ENCODE assay signal across 26 mouse cellular contexts in genomic region chr17:4103321-4103720, GRCm38 (mm10).
DNase-seq lines count a peak whose midpoint lies in the region; ATAC-seq and TF ChIP-seq lines count a peak whose summit lies in the region.
"Had no signal": no experiment of that assay in that cellular context is flagged by ENCODE, and none has a peak within 500 bp of the region (broad histone marks: within the 10 kb centered on the region; RNA-seq: fewer than 3 reads in every experiment).

No protein-coding gene starts in this region.

- H3K9ac ChIP-seq in liver, embryonic 12.5 days: no peak overlapping the region
- no peak overlapping the region for H3K9ac ChIP-seq in liver, embryonic 15.5 days
- H3K9ac ChIP-seq in hindbrain, embryonic 11.5 days (ENCODE audit: low read depth, low read length): no peak overlapping the region
- H3K9ac ChIP-seq: embryonic facial prominence, embryonic 12.5 days; embryonic facial prominence, embryonic 15.5 days; forebrain, embryonic 12.5 days; forebrain, embryonic 15.5 days; heart, embryonic 12.5 days; heart, embryonic 15.5 days; hindbrain, embryonic 14.5 days had no signal

- 33% methylated on average over 3 of the region's 3 CpGs for WGBS in liver, embryonic 12.5 days (ENCODE audit: insufficient replicate concordance)
- WGBS in liver, embryonic 15.5 days (ENCODE audit: insufficient replicate concordance): 25% methylated on average over 3 of the region's 3 CpGs
- 90% methylated on average over 3 of the region's 3 CpGs for WGBS in hindbrain, embryonic 11.5 days

- no peak for TF ChIP-seq CTCF in left cerebral cortex, adult 2 months (IDR thresholded peaks at IDR 0.05)

- H3K27ac ChIP-seq in liver, embryonic 12.5 days: no peak overlapping the region
- no peak overlapping the region for H3K27ac ChIP-seq in liver, embryonic 15.5 days (replicated peaks)
- no peak overlapping the region for H3K27ac ChIP-seq in hindbrain, embryonic 11.5 days (ENCODE audit: low read depth, low read length)
- H3K27ac ChIP-seq in left cerebral cortex, adult 2 months: no peak overlapping the region
- H3K27ac ChIP-seq: embryonic facial prominence, embryonic 12.5 days; embryonic facial prominence, embryonic 15.5 days; forebrain, embryonic 12.5 days; forebrain, embryonic 15.5 days; heart, embryonic 15.5 days; hindbrain, embryonic 10.5 days; hindbrain, embryonic 14.5 days; hindbrain, postnatal 0 days had no signal

- DNase-seq in hindbrain, embryonic 11.5 days (ENCODE audit: low spot score): no peak
- no peak for DNase-seq in left cerebral cortex, adult 2 months (ENCODE audit: extremely low spot score in 1 of 2, low spot score in 2 of 2)
- DNase-seq: adrenal gland, adult 8-10 months; adrenal gland, postnatal 25 days; cerebellum, adult 18-20 months; cerebellum, adult 9-10 months; cerebellum, postnatal 14 days; gastrocnemius, postnatal 25 days; heart, adult 18-20 months; heart, postnatal 10 days; heart, postnatal 36 days had no signal

- no peak overlapping the region for H3K4me3 ChIP-seq in liver, embryonic 12.5 days
- no peak overlapping the region for H3K4me3 ChIP-seq in liver, embryonic 15.5 days (replicated peaks)
- H3K4me3 ChIP-seq in hindbrain, embryonic 11.5 days (ENCODE audit: low read depth, low read length): no peak overlapping the region
- H3K4me3 ChIP-seq in left cerebral cortex, adult 2 months: no peak overlapping the region
- H3K4me3 ChIP-seq: embryonic facial prominence, embryonic 12.5 days; embryonic facial prominence, embryonic 15.5 days; forebrain, embryonic 12.5 days; forebrain, embryonic 15.5 days; heart, embryonic 12.5 days; heart, embryonic 15.5 days; hindbrain, embryonic 10.5 days had no signal

- peak; percentile 74; the same call in 1 of the 2 replicates for ATAC-seq in common myeloid progenitor, adult 5-6 weeks (replicated peaks; ENCODE audit: low read depth, poor library complexity, severe bottlenecking)
- peak; percentile 37; the same call in 1 of the 2 replicates for ATAC-seq in liver, embryonic 12.5 days
- ATAC-seq in liver, embryonic 15.5 days (ENCODE audit: insufficient read depth): peak; percentile 49; the same call in 1 of the 2 replicates
- ATAC-seq in megakaryocyte-erythroid progenitor cell, adult 5-6 weeks (replicated peaks; ENCODE audit: low FRiP score, low TSS enrichment, poor library complexity, severe bottlenecking): peak; percentile 99
- ATAC-seq in hindbrain, embryonic 11.5 days (ENCODE audit: low FRiP score): no peak
- no peak for ATAC-seq in CD4-positive, CD25-positive, alpha-beta regulatory T cell, adult 4 months
- ATAC-seq: forebrain, embryonic 15.5 days; hindbrain, postnatal 0 days; inflammation-experienced regulatory T-cells, adult 6 months had no signal

- intact Hi-C loops in left cerebral cortex, adult 2 months (cut with DNase I): no loop called here

- H3K9me3 ChIP-seq in liver, embryonic 12.5 days (replicated peaks): no peaks in the 10 kb centered on the region
- H3K9me3 ChIP-seq in liver, embryonic 15.5 days (replicated peaks): no peaks in the 10 kb centered on the region
- no peaks in the 10 kb centered on the region for H3K9me3 ChIP-seq in hindbrain, embryonic 11.5 days (ENCODE audit: control insufficient read depth, low read length)
- H3K9me3 ChIP-seq: embryonic facial prominence, embryonic 12.5 days; embryonic facial prominence, embryonic 15.5 days; forebrain, embryonic 12.5 days; forebrain, embryonic 15.5 days; heart, embryonic 12.5 days; heart, embryonic 15.5 days; hindbrain, embryonic 10.5 days had no signal

- no peaks in the 10 kb centered on the region for H3K27me3 ChIP-seq in liver, embryonic 12.5 days (replicated peaks)
- no peaks in the 10 kb centered on the region for H3K27me3 ChIP-seq in liver, embryonic 15.5 days
- no peaks in the 10 kb centered on the region for H3K27me3 ChIP-seq in hindbrain, embryonic 11.5 days (ENCODE audit: control insufficient read depth, insufficient read depth, low read length)
- H3K27me3 ChIP-seq: embryonic facial prominence, embryonic 12.5 days; embryonic facial prominence, embryonic 15.5 days; forebrain, embryonic 12.5 days; forebrain, embryonic 15.5 days; heart, embryonic 12.5 days; heart, embryonic 15.5 days had no signal

- no peak overlapping the region for H3K4me2 ChIP-seq in liver, embryonic 12.5 days
- no peak overlapping the region for H3K4me2 ChIP-seq in liver, embryonic 15.5 days
- H3K4me2 ChIP-seq in hindbrain, embryonic 11.5 days (replicated peaks; ENCODE audit: low read depth, low read length): no peak overlapping the region
- H3K4me2 ChIP-seq: embryonic facial prominence, embryonic 12.5 days; embryonic facial prominence, embryonic 15.5 days; forebrain, embryonic 12.5 days; forebrain, embryonic 15.5 days; heart, embryonic 12.5 days; heart, embryonic 15.5 days; hindbrain, embryonic 14.5 days had no signal

- H3K36me3 ChIP-seq in liver, embryonic 12.5 days: no peaks in the 10 kb centered on the region
- no peaks in the 10 kb centered on the region for H3K36me3 ChIP-seq in liver, embryonic 15.5 days (replicated peaks)
- H3K36me3 ChIP-seq in hindbrain, embryonic 11.5 days (ENCODE audit: control insufficient read depth, insufficient read depth, low read length): no peaks in the 10 kb centered on the region
- H3K36me3 ChIP-seq: embryonic facial prominence, embryonic 12.5 days; embryonic facial prominence, embryonic 15.5 days; forebrain, embryonic 12.5 days; forebrain, embryonic 15.5 days; heart, embryonic 12.5 days; heart, embryonic 15.5 days; hindbrain, embryonic 10.5 days had no signal

- no peaks in the 10 kb centered on the region for H3K4me1 ChIP-seq in liver, embryonic 12.5 days
- no peaks in the 10 kb centered on the region for H3K4me1 ChIP-seq in liver, embryonic 15.5 days (replicated peaks)
- H3K4me1 ChIP-seq in hindbrain, embryonic 11.5 days (replicated peaks; ENCODE audit: control insufficient read depth, insufficient read depth, low read length): no peaks in the 10 kb centered on the region
- H3K4me1 ChIP-seq: embryonic facial prominence, embryonic 12.5 days; embryonic facial prominence, embryonic 15.5 days; forebrain, embryonic 12.5 days; forebrain, embryonic 15.5 days; heart, embryonic 12.5 days; heart, embryonic 15.5 days; hindbrain, embryonic 10.5 days had no signal

Comparison
In these comparisons a context has a peak if more than half of its experiments do, and no peak if none do; other contexts are left out.
1. ATAC-seq: peak in common myeloid progenitor, adult 5-6 weeks (single experiment), liver, embryonic 12.5 days (single experiment), liver, embryonic 15.5 days (single experiment) and megakaryocyte-erythroid progenitor cell, adult 5-6 weeks (single experiment); none in hindbrain, embryonic 11.5 days (single experiment) and CD4-positive, CD25-positive, alpha-beta regulatory T cell, adult 4 months (single experiment).